Mouse (Mus musculus): ENCODE measurements around the gene Csnk1e.
A peak's percentile ranks its signal among the peaks of the same experiment; 100 is the strongest.
"Not testable (repeated sequence)": the region's sequence is repeated elsewhere in the genome, so short reads cannot be mapped to it uniquely, and the experiment has no call there.

Csnk1e gene

DNA sequence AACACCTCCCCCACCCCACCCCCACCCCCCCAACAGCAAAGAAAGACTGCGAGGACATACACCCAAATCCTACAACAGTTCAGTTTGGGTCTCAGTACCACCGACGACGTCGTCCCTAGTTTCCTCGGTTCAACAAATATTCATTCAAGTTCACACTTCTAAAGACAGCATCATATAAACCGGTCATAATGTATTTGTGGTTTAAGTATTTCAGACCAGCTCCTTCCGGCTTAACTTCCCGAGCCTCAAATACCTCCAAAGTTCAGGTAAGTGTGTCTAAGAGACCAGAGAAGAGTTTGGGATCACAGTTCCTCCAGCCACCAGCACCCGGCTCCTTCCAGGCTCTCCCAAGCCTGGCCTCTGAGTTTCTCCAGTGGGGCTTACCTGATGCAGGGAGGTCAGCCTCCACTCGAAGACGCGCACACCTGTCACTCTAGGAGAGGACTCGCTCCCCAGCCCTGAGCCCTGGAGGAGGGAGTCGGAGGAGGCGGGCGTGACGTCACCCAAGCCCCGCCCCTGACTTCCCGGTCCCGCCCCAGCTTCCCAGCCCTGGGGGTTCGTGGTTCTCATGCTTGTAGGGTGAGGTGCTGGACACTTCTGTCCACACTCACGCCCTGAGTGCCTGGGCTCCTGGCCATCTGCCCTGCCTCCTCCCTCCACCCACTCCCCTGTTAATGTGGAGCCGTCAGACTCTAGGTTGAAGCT lies at the start of gene Csnk1e:
TSS of gene Csnk1e (minus strand) at position 461 of the 705 bp plus-strand sequence.
- DNase-seq (ENCODE audit: low read depth, low spot score) = peak; percentile 78

DNA sequence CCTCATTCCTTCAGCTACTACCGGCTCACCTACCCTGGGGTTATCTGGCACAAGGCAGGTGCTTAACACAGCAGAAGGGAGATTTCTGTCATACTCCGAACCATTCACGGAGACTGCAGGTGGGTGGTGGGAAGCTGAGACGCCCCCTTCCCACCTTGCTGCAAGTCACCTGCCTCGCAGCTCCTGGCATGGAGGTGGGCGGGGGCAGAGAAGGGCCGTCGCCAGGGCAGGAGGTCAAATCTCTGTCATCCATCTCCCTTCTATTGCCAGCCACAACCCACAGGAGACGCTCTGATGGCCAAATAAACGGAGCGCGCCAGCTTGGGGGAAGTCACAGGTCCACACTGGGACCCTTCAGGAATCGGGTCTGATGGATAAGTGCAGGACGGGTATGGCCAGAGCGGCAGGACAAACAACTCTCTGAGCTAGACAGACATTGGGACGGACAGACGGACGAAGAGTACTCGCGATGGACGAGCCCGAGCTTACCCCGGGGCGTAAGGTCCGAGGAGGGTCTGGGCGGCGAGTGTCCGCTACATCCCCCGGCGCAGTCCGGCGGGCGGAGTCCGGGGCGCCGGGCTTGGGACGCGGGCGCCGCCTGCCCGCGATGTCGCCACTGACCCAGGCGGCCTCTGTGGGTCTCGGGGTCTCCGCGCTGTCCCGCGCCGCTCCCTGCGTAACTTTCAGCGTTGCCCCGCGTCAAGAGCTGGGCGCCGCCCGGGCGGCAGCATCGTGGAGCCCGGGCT lies 49.5 kb upstream of the Csnk1e start, which contains the start of gene Kcnj4:
TSS of gene Kcnj4 (minus strand) at position 535 of the 746 bp plus-strand sequence.
- DNase-seq (ENCODE audit: low read depth, low spot score) = no peak

DNA sequence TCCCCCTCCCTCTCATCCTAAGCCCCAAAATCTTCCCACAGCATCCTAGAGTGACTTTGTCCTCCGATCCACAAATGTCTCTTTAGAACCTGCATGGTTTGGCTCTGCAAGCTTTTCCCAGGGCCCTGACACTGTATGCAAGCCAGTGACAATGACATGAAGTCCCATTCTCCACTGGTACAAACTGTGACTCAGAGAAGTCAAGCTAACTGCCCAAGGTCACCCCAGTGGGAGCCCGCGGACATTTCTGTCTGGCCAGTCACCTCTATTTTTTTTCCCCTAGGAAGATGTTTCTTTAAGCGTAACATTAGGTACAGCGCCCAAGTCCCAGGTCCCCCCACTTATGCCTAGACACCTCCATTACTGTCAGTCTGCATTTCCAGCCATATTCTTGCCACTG lies 48.1 kb upstream of the Csnk1e start:
- no peak for DNase-seq (ENCODE audit: low read depth, low spot score)

DNA sequence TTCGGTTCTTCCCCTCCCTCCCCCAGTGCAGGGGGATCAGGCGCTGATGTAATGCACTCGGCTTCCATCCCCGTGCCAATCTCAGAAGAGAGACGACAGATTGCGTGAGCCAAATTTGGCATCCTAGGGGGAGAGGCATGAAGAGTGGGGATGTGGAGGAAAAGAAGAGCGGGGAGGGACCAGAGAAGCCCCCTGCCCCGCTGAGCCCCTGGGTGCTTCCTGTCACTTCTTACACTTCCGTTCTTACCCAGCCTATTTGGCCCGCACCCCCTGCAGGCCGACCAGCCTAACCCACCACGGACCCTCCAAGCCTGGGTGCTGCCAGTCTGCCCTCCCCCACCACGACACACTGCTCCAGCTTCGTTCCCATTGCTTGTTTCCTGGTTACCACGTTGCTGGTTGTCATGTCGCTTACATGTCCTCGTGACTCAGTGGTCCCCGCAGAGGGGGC lies 47.5 kb upstream of the Csnk1e start:
- no peak for DNase-seq (ENCODE audit: low read depth, low spot score)

DNA sequence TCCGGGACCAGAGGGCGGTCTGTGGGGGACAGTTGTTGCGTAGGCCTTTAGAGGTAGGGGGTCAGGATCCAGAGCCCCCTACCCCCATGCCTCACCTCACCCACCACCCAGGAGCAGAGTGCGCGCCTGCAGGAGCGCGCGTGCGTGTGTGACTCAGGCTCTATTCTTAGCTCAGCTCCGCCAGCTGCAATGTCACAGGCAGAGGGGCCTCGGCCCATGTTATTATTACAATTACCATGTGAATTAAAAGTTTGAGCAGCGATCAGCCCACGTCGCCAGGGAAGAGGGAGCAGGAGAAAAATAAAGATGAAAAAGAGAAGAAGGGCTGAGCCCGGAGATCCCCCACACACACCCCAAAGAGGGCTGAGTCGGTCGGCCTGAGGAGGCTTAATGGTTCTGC lies 44.7 kb upstream of the Csnk1e start:
- DNase-seq (ENCODE audit: low read depth, low spot score) = no peak

DNA sequence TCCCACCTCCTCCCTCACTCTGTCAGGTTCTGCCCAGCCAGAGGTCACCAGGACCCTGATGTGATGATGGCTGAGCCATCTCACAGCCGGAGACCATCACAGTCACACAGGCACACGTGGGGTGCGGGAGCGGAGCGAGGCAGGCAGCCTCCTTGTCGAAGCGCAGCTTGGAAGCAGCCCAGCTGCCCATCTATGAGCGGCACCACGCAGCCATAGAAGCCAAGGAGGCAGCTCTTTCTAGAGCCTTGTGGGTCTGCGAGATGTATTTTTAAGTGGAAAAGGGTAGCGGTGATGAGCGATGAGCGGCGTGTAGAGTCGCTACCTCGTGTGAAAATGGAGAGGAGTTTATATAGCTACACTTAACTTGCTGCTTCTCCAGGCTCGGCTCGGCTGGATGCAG lies 38.2 kb upstream of the Csnk1e start:
- no peak for DNase-seq (ENCODE audit: low read depth, low spot score)

DNA sequence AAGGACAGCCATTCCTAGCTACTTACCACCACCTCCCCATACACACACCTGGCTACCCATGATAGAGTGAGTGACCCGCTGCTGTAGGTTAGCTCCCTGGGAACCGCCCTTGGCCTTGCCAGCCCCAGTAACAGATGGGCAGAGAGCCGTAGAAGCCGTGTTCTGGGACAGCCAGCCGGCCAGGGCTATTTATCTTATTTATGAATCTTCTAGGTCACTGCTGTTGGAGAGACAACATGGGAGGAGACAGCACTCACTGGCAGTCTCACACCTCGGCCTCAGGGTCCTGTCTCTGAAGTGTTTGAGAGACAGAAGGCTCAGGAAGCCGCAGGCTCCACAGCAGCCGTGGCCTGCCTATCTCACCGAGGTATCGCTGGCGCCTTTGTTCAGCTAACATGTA lies 34.1 kb upstream of the Csnk1e start:
- no peak for DNase-seq (ENCODE audit: low read depth, low spot score)

DNA sequence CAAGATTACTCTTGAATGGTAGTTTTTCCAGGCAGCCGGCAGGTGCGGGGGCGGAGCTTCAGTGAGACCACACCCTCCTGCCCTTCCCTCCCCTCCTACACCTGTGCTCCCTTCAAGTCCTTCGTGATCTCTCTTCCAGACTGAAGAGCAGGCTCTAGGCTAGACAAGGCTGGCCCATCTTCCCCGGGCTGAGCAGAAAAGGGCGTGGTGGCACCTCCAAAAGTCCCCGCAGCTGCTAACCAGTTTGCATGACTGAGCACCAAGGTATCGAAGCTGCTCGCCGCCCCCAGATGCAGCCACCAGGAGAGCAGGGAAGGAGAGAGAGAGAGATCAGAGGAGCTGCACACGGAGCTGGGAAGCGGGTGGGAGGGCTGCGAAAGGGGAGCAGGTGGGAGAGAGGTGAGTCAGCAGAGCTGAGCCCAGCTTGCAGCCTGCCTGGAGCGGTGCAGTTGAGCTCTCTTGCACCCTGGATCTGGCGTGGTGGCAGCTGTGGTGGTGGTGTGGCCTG lies 25.9 kb upstream of the Csnk1e start:
- peak; percentile 62 for DNase-seq (ENCODE audit: low read depth, low spot score)

DNA sequence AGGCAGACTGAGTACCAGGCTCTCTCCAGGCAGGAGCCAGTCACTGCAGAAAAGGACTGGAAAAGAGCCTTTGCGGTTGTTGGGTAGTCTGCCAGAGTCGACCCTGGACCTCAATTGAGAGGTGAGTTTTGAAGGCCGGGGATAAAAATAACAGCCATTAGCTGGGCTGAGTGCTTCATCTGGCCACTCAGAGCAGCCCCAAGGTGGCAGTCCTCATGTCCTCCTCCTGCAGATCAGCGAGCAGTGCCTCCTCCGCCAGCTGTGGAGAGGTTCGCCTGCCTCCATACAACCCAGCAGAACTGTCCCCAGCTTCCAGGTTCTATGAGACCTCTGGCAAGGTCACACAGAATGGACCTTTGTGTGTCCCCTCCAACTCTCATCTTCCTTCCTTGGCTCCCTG lies 21.9 kb upstream of the Csnk1e start:
- no peak for DNase-seq (ENCODE audit: low read depth, low spot score)

DNA sequence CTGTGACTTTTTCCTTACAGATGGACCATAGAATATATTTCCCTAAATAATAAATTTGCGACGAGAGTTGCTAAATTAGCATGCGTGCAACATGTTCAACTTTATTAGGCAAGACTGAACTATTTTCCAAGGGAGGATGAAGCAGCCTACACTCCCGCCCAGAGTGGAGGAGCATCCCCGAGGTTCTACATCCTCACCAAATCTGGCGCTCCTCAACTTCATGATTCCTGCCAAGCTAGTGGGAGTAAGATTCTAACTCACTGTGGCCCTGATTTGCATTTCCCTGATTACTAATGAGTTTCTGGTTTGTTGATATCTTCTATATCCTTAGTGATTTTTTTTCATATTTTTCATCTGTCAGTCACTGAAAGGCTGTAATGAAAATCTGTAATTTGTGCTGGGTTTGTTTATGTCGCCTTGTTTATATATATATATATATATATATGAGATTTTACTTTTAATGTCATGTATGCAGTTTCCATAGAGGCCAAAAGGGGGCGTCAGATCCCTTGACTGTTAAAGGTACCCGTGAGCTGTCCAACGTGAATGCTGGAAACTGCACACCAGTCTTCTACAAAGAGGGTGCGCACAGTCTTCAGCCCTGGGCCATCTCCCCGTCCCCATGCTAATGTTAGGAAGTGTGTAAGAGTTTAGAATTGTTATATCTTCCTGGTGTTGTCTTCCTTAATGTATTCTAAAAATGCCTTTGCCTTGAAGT lies 18.4 kb upstream of the Csnk1e start:
- DNase-seq (ENCODE audit: low read depth, low spot score) = peak; percentile 70

DNA sequence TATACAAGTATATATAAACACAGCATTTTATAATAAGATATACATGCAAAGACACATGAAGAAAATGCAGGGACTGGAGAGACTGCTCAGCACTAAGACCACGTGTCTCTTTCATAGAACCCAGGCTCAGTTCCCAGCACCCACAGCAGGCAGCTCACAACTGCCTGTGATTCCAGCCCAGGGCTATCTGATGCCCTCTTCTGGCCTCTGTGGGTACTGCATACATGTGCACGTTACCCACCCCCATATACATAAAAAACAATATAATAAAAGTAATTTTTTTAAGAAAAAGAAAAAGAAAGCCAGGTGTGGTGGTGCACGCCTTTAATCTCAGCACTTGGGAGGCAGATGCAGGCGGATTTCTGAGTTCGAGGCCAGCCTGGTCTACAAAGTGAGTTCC lies 17.7 kb upstream of the Csnk1e start:
- DNase-seq (ENCODE audit: low read depth, low spot score) = peak; percentile 65

DNA sequence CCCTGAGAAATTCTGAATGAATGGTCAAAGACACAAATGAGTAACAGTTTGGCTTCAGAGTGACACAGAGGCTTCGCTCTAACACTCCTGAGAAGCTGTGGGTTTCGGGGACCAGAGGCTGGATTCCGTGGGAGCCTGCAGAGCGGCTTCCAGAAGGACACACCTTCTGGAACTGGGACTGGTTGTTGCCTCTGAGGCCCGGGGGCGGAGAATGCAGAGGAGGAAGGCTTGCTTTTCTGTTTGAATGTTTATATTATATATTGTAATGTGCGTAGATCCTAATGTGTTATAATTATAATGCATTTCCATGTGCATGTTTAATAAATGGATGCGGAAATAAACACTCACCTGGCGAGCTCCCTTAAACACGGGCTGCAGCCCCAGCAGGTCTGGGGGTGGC lies 15.7 kb upstream of the Csnk1e start:
- DNase-seq (ENCODE audit: low read depth, low spot score) = no peak

DNA sequence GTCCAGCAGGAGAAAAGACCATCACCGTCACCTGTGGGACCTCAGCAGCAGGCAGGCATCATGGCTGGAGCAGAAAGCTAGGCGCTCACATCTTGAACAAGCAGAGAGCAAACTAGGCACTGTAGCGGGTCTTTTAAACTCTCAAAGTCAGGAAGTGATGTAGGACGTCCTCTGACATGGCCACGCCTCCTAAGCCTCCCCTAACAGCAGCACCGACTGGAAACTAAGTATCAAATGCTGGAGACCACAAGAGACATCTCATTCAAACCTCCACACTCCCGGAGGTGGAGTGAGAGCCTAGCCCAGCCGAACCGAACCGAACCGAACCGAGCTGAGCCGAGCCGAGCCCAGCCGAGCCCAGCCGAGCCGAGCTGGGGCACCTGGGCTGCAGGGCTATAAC lies 15.2 kb upstream of the Csnk1e start:
- peak; percentile 55 for DNase-seq (ENCODE audit: low read depth, low spot score)

DNA sequence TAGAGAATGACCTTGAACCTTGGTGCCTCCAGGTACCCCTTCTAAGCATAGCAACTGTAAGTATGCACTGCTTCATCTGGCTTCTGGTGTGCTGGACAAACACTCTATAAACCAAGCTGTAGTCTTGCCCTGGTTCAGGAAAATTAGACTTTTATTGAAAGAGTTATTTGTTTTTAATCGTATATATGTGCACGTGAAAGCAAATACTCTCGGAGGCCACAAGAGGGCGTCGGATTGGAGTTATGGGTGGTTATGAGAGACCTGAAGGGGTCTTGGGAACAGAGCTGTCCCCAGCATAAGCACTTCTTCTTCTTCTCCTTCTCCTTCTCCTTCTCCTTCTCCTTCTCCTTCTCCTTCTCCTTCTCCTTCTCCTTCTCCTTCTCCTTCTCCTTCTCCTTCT lies 14.2 kb upstream of the Csnk1e start:
- peak; percentile 60 for DNase-seq (ENCODE audit: low read depth, low spot score)

DNA sequence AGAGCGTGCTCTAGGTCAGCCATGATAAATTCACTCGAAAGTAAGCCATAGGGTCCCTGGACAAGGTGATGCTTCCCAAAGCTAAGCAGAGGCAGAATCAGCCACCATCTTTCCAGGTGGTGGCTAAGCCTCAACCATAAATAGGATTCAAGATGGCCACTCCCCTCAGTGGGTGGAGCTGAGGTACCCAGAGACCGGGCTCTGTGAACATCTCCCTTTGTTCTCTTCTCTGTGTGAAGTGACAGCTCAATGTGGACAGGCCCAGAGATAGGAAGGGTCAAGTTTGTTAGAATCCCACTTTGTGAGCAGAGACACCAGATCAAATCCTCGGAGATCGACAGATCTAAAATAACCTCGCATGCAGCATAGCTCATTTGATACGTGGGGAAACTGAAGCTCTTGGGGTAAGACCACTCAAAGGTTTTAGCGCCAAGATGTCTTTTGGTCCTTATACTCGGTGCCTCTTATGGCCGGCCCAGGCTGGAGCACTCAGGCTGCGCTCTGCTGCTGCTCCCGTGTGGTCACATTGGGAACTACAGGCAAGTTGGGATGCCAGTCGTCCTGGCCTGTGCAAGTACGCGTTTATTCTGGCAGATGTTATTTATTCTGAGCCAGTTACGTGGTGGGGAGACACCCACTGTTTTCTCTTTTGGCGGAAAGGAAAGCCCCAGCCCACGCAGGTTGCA lies 11.4 kb upstream of the Csnk1e start:
- peak; percentile 92 for DNase-seq (ENCODE audit: low read depth, low spot score)

DNA sequence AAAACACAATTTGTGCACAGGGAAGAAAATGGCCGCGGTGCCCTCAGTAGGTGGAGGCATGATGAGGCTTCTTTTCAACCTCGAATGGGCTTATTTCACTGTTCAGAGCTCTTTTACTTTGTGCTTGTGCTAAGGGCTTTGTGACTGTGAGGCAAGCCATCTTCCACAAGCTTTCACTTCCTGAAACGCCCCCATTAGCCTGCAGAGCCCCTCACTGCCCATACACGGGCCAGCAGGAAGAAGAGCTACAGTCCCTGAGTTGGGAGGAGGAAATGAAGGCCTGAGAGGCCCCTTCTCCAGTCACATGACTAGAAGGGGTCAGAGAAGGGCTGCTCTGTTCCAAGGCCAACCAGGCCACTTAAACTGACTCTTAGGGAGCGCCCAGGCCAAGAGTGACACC lies 1.2 kb upstream of the Csnk1e start:
- no peak for DNase-seq (ENCODE audit: low read depth, low spot score)

DNA sequence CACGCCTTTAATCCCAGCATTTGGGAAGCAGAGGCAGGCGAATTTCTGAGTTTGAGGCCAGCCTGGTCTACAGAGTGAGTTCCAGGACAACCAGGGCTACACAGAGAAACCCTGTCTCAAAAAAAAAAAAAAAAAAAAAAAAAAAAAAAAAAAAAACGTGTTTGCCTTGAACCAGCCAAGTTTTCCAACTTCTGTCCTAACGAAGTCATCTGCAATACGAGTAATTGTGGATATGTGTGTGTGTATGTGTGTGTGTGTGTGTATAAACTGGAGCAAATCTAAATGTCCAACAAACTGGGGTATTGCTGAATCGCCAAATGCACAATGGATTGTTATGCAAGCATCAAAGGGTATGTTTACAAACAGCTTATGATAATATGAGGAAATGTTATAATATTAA lies 738 bp upstream of the Csnk1e start:
- not testable (repeated sequence) for DNase-seq (ENCODE audit: low read depth, low spot score)

DNA sequence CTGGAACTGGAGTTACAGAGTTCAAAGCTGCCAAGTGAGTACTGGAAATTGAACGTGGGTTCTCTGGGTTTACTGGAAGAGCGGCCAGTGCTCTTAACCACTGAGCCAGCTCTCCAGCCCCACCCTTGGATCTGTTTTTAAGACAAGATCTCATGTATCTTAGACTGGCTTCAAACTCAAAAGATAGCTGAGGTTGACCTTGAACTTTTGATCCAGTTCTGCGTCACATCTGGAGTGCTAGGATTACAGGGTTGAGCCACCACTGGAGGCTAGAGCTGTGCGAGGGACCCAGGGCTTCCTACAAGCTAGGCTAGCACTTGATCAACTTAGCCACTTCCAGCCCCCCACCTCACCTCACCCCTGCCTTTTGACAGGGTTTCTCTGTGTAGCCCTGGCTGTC lies 1.5 kb downstream of the Csnk1e start:
- DNase-seq (ENCODE audit: low read depth, low spot score) = peak; percentile 83

DNA sequence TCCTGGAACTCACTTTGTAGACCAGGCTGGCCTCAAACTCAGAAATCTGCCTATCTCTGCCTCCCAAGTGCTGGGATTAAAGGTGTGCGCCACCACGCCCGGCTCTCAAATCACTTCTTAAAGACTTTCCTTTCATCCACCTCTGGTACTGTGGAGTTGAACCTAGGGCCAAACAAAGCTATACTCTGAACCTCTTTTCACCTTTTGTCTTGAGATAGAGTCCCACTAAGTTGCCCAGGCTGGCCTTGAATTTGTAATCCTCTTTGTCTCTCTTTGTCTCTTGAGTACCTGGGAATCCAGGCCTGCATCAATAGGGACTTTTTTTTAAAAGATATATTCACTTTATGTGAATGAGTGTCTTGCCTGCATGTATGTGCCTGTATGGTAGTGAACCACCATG lies 7.3 kb downstream of the Csnk1e start:
- DNase-seq (ENCODE audit: low read depth, low spot score) = peak; percentile 85

DNA sequence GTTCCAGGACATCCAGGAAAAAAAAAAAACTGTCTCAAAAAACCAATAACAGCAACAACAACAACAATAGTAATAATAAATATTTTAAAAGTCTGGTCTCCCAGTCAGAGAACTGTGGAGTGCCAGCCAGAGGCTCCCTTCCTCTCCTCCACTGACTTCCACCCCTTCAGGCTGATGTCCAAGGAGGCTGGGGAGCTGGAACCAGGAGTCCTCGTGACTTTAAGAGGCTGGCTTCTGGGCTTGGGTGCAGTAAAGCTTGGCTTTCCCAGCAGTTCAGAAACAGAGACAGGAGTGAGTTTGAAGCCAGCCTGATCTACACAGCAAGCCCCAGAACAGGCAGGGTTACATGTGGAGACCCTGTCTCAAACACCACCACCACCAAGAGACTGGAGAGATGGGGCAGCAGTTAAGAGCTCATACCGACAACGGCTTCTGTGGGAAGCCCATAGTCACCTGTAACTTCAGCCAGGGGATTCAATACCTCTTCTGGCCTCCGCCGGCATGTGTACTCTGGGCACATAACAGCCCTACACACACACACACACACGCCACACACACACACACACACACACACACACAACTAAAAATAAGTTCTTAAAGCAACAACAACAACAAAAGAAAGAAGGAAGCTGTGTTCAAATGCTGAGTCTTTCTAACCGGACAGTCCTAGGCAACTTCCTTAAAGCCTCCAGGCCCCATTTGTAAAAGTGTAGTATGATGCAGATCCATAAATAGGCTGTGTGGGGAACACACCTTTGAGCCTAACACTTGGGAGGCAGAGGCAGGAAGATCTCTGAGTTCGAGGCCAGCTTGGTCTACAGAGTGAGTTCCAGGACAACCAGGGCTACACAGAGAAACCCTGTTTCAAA lies 9.3 kb downstream of the Csnk1e start:
- DNase-seq (ENCODE audit: low read depth, low spot score) = no peak

Measured in R1 (cell line).